Mouse (Mus musculus): ENCODE measurements around the gene Mfsd13b.
"Not testable (repeated sequence)": the region's sequence is repeated elsewhere in the genome, so short reads cannot be mapped to it uniquely, and the experiment has no call there.

The Mfsd13b gene

DNA sequence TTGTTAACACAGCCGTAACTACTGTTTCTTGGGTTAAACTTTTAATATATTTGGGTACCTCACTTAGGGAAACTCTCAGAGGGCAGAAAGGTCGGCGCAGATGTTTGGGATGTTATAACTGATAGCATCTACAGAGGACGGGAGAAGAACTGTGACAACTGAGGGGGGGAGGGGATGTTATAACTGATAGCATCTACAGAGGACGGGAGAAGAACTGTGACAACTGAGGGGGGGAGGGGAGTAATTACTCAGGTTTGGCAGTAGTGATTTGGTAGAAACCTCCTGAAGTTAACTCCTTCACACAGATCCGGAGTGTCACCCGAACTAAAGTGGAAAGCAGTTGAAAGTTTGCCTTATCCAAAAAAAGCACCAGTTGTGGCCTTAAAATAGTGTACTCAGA is 659 bp downstream of the Mfsd13b start:
- DNase-seq (ENCODE audit: low spot score in 2 of 2): no peak

DNA sequence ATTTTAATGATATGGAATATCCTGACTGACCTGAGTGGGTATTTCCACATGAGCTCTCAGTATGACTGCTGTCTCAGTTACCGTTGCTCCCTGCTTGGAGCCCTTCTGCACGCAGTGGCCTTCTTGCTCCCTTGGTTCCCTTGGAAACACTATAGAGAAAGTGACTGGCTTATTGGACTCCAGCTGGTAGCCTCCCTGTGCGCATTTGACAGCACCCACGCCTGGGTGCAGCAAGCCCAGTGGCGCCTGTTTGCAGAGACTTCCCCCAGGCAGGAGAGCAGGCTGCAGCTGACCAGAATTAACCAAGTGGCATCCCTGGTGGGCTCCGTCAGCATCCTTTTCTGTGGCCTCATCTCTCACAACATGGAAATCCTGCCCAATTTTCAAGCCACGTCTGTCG is 8.9 kb downstream of the Mfsd13b start:
- DNase-seq (ENCODE audit: low spot score in 2 of 2): no peak

DNA sequence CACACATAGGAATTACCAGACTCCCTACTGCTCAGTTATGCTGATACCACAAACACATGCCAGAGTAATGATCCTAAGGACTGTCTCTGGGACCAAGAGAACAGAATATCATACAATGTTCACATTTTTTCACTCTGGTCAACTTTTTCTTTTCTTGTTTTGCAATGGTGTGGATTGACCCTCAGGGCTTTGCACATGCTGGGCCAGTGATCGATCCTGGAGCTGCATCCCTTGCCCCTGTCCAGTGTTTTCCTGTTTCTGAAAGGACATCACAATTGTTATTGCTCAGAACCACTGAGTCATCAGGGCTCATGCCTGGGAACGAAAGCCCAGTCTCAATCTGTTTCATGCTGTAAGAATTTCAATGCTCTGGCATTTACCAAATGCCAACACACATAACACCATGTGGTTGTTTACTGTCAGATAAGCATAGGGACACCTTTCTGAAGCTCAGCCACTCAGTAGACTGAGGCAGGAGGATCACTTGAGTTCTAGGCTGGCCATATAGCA is 16.8 kb downstream of the Mfsd13b start:
- DNase-seq (ENCODE audit: low spot score in 2 of 2): no peak

DNA sequence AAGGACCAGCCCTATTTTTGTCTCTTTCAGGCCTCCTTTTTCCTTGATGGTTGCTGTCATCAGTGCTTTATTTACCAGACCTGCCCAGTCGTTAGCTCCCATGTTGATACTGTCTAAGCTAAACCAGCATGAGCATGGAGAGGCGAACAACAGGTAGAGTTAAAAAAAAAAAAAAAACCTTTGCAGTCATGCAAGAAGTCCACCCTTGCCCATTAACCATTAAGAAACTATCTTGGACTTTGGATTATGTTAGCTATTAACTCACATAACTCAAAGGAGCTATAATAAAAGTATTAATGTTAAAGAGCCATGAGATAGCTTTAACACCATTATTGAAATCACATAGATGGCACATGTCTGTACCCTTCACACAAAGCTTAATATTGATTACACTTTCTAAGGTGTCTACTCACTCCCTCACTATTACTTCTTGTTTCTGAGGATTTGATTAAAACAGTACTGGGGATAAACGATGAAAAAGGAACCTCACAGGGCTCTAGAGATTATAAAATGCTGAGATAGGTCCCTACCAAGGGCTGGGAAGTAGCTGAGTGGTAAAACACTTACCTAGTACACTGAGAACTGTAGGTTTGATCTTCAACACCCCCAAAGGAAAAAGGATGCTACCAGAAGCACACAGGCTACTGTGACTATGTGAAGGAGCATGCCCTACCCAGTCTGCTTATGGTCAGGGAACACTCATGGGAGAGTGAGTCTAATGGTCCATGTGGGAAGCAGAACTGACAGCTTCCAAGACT is 17.9 kb downstream of the Mfsd13b start:
- no peak for DNase-seq (ENCODE audit: low spot score in 2 of 2)

DNA sequence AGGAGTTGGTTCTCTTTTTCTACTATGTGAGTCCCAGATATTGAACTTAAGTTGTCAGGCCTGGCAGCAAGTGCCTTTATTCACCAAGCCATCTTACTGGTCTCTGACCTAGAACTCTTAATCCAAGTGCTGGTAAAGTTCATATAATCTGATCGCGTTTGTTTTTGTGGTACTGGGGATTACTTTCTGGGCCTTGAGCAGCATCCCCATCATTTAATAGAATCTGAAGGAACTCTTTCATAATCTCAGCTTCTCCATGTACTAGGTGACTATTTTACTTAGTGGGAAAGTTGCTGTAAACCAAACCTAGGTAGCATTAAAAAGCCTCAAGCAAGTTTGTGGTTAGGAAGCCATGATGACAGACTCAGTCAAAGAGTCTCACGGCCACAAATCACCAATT is 19.6 kb downstream of the Mfsd13b start:
- DNase-seq (ENCODE audit: low spot score in 2 of 2): no peak

DNA sequence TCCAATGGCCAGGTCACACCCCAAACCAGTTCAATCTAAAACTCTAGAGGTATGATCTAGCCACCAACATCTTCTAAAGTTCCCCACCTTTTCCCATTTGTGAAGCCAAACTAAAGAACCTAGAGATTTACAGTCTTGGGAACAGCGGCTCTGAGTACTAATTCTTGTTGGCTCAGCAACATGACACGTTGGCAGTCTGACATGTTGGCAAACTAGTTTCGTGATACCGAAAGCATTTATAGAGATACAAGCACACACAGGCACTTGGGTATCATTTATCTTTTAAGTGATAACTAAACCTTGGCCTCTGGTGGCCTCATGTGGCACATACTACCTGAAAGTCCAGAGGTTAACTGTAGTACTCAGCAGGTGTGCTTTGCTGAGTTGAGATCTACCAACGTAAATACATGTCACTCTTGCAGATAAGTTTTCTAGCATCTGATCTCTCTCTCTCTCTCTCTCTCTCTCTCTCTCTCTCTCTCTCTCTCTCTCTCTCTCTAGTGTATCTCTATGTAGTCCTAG is 20.2 kb downstream of the Mfsd13b start:
- DNase-seq (ENCODE audit: low spot score in 2 of 2): no peak

DNA sequence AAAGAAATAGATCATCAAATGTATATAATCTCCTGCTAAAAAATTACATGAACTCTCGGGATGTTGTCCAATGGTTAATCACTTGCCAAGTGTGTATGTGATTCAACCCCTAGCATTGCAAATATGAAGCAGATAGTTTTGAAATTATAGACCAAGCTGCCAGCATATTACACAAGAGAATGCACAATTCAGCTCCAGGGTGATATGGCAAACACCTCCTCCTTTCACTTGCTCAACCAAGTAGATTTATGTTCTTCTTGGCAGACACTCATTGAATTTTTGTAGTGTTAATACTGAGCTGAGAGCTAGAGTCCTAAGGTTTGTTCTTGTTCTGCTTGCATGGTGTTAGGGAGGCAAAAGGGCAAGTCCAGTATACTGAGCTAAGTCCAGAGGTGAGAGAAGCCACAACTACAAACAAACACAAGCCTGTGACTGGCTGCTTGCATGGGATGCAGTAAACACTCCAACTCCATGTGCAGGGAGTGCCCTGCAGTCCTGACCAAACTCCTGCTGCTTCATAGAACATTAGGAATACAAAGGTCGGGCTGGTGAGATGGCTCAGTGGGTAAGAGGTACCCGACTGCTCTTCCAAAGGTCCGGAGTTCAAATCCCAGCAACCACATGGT is 21.6 kb downstream of the Mfsd13b start:
- DNase-seq (ENCODE audit: low spot score in 2 of 2): no peak

DNA sequence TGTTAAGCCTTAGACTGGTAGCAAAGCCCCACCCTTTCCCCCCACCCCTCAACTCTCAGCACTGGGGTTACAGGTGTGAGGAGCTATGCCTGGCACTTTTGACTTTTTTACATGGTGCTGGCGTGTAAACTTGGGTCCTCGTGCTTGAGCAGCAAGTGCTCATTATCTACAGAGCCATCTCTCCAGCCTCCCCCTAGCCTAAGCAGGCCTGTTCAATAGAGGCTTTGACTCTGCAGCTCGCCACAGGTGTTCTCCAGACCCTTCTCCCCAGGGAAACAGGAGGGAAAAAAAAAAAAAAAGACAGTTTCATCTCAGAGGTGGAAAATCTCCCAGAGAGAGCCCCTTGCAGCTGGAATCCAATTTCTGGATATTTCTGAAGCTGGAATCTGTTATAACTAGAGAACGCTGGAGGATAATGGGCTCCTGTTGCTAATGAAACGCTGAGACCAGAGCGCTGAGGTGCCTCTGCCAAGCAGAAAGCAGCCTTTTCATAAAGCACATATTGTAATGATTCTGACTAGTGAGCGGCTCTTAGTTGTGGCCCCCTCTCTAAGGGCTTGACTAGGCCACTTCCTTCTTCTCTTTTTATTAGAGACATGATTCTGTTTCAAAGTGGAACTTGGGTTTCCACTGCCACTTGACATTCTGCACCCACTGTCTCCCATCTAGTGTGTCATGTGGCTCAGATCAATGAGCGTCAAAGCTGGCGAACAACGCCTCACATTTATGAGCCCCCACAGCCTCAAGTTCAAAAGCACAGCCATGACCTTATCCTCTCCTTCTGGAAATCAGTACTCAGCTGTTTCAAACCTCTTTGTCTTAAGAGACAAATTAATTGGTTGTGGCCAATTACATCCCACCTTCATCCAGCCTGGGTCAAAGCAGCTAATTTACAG is 29.7 kb downstream of the Mfsd13b start:
- DNase-seq (ENCODE audit: low spot score in 2 of 2): no peak

DNA sequence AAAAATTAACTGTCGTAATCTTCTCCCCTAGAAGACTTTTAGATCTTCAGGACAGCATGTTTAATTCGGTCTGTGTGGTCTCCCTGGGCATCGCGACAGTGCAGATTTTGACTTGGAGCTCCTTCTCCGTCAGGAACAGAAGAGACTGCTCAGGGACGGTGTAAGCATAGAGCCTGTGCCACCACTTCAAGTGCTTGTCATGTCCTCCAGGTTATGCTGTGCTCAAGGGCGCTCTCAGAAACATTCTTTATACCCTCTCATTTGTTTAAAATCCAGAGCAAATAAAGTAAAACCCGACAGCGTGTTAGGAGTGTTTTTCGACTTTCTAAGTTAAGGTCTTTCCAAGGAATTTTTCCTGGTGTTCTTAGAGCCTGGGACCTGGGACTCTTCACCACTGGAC is 32.2 kb downstream of the Mfsd13b start:
- DNase-seq (ENCODE audit: low spot score in 2 of 2): no peak

DNA sequence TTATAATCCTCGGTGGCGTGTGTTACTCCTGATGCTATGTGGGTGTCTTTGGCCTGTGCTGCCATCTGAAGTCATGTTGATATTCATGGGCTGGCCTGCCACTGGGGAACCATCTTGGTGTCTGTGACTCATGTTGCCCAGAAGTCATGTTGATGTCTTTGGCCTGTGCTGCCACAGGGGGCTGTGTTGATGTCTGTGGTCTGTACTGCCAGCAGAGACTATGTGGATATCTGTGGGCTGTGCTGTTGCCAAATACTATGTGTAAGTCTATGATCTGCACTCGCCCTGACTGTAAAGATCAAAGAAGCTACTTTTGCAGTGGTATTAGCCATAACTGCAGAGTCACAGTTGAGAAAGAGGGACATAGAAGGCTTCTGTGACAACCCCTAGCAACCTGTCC is 36.5 kb downstream of the Mfsd13b start:
- DNase-seq (ENCODE audit: low spot score in 2 of 2): no peak

DNA sequence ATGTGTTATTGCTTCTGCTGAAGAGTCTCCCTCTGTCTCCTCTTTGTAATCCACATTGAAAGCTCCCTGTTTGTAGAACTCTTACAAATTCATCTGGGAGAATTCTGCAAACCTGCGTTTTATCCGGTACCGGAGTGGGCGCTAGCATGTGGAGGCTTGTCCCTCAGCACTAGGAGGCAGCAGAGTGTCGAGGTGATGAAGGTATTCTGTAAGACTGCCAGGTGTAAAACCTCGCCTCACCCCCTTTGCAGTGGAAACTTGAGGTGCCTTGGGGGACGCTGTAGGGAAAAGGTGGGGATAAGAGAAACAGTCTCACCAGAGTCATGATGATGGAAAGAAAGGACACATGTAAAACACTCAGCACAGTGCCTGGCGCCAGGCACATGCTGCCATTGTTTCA is 38.0 kb downstream of the Mfsd13b start:
- DNase-seq (ENCODE audit: low spot score in 2 of 2): peak in 1 of 2 experiments; percentile 4

DNA sequence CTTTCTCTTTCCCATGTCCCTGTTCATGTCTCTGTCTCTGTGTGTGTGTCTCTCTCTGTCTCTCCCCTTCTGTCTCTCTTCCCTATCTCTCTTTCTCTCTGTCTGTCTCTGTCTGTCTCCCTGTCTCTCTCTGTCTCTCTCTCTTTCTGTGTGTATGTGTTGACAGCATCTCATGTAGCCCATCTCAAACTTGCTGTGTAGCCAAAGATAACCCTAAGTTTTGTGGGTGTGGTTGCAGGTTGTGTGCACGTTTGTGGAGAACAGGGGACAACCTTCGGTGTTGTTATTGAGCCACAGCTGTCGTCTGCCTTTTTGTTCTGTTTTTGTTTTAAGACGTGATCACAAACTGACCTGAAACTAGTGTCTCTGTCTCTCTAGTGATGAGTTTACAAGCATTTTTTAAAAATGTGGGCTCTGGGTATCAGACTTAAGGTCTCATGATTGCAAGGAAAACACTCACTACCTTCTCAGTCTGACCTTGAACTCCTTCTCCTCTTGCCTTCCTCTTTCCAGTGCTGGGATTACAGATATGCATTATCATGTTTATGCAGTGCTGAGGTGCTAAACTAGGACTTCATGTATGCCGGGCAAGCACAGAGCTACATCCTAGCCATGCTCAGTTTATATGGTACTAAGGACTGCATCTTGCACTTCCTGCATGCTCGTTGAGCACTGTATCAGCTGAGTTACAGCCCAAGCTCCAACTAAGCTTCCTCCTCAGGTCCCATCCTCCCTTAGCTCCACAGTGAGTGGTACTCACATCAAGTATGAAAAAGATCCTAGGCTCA is 43.1 kb downstream of the Mfsd13b start:
- no peak for DNase-seq (ENCODE audit: low spot score in 2 of 2)

DNA sequence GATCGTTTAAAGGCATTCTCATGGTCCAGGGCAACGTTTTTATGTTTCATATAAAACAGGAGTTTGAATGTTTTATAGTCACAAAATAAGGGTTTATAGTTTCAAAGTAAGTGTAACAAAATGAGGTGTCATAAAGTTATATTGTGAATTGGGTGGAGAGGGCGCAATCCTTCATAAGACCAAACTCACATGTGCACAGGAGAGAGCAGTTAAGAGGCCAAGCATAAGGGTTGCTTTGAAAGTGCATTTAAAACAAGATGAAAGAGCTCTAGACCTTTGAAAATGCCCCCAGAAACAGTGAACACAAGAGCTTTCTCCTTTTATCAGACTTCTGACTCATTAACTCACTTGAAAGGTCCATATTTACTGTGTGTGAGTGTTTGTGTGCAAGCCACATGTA is 44.0 kb downstream of the Mfsd13b start:
- no peak for DNase-seq (ENCODE audit: low spot score in 2 of 2)

DNA sequence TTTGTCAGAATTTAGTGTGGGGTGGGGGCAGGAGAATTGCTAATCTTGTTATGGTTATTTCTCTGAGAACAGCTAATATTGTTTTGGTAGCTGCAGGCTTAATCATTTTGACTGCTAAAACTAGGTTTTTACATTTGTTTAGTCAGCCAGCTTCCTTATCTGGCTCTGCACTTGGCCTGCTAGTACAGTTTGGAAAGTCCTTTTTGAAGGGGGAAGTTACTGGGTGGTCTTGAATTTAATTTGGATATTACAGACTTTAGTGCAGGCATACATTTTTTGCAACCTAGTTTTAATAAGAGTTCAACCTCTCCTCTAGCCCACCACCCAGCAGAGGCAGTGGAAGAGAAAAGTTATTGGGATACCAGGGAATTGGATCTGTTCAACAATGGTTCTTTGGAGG is 47.6 kb downstream of the Mfsd13b start:
- DNase-seq (ENCODE audit: low spot score in 2 of 2): not testable (repeated sequence)

DNA sequence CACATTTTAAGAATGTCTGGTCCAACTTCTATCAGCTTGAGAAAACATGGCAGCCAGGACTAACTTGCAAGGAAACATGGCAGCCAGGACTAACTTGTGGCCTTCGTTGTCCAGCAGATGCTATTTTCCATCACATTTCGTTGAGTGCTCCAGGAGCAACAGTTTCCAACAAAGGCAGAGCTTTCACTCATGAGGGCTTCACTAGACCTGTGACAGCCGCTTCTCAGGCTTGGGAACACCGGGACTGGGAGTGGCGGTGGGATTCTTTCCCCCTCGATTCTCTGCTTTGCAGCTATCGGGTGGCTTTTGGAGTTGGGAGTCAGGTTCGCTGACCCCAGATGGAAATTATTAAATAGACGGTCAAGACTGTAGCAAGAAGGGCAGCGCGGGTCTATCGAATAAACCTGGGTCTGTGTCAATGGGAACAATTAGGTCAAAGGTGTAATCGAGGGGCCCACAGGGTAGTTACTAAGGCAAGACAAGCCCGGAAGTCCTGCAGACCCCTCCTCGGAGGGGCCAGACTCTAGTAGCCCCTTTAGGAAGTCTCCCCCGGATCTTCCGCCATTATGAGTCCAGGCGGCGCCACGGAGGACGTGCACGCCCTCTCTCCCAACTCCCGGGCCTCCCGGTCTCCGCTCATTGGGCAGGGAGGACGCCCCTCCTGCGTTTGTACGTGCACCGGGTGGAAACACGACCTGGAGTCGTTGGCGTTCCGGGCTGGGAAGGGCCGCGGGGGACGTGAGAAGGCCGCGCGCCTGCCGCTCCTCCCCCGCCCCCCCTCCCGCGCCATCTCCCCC is 51.7 kb downstream of the Mfsd13b start, which contains the start of gene Mettl9:
Mettl9 (plus strand) TSS at position 590 of the 797 bp plus-strand sequence.
- peak; percentile 71 to 93 for DNase-seq (ENCODE audit: low spot score in 2 of 2)

DNA sequence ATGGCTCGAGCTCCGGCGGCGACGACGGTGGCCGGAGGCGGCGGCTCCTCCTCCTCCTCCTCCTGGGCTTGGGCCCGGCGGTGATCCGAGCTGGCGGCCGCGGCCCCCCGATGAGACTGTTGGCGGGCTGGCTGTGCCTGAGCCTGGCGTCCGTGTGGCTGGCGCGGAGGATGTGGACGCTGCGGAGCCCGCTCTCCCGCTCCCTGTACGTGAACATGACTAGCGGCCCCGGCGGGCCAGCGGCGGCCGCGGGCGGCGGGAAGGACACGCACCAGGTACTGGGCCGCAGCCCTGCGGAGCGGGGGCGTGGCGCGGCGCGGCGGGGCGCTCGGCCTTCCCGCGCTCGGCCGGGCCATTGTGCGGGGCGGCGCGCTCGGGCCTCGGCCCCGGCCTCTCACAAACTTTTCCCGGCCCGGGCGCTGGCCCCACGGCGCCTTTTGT is 52.4 kb downstream of the Mfsd13b start:
- DNase-seq (ENCODE audit: low spot score in 2 of 2): peak in 1 of 2 experiments; percentile 8

DNA sequence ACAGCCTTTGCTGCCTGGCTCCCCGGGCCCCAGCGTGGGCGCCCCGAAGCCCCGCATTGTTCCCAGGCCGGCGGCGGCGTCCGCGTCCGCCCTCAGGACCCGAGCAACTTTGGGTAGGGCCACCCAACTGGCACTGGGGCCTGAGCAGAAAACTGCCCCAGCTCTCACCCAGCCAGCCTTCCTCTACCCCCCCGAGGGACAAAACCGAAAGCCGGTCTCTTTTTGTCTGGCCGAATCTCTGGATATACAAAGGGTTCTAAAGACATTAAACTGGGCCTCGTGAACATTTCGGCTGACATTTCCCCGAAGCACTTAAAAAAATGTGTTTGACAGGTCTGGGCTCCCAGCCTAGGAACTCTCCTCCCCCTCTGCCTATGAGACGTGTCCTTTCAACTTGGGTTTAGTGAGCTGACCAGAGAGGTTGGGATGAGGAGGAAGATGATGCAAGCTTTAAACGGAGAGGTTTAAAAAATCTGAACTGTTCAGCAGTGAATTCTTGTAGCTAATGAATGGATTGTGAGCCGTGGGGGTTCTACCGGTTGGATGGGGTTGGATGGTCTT is 52.9 kb downstream of the Mfsd13b start:
- peak in 1 of 2 experiments; percentile 27 for DNase-seq (ENCODE audit: low spot score in 2 of 2)

DNA sequence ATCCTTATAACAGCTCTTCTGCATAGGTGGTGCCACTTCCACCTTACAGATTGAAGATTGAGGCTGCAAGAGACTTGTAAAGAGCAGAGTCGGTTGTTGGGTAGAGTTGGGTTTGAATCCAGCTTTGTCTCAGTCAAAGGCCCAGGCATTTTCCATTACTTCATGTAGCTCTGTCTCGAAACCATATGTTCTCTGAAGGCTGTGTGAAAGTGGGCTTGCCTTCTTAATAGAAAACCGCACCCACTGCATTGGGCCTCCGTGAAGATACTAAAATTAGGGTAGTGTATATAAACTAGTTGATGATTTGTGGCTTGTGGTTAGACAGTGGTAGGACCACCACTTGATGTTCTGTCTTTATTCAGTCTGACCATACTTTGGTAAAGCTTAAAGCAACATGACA is 58.3 kb downstream of the Mfsd13b start:
- no peak for DNase-seq (ENCODE audit: low spot score in 2 of 2)

DNA sequence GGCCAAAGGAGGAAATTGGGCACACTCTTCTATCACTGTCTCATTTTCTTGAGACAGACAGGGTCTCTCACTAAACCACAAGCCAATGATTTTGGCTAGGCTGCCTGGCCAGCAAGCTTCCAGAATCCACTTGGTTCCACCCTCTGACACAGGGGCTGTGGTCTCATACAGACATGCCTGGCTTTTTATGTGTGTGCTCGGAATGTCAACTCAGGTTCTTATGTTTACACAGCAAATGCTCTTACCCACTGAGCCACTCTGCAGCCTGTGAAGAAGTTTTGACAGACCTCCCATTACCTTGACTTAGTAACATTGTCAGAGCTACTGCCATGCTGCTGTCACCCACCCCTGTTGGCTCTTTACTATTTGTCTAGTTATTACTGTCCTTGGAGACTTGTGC is 59.7 kb downstream of the Mfsd13b start:
- DNase-seq (ENCODE audit: low spot score in 2 of 2): no peak

DNA sequence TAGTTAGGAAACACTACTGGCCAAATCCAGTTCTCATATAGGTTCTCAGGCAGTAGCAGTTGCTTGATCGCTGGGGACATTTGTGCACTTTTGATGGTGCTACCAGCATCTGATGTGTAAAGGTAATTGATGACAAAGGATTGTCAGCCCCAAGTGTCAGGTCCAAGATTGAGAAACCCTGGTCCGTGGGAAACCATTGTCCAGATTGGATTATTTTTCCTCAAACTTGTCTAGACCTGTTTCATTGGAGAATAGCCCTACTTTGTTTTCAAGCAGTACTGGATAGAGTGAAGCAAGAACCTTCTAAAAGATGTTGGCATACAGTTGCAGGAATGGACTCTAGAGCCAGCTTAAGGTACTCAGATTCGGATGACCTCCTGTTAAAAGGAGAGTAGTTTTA is 60.7 kb downstream of the Mfsd13b start:
- DNase-seq (ENCODE audit: low spot score in 2 of 2): no peak

Measured in left cerebral cortex, adult 9 months (tissue).